30 mouse cellular contexts compared by ENCODE assay signal in genomic region chr8:9879921-9880320, GRCm38 (mm10). TPM values are rescaled to one million over a fixed set of nuclear protein-coding genes. Genes with fewer than 3 reads are reported as not detected.
DNase-seq lines count a peak whose midpoint lies in the region; ATAC-seq and TF ChIP-seq lines count a peak whose summit lies in the region.
"Had no signal": no experiment of that assay in that cellular context is flagged by ENCODE, and none has a peak within 500 bp of the region (broad histone marks: within the 10 kb centered on the region; RNA-seq: fewer than 3 reads in every experiment).

No protein-coding gene starts in this region.

- 58% methylated on average over 4 of the region's 4 CpGs for WGBS in embryonic facial prominence, embryonic 14.5 days
- 87% methylated on average over 4 of the region's 4 CpGs for WGBS in embryonic facial prominence, embryonic 10.5 days
- WGBS in kidney, embryonic 16.5 days = 43% methylated on average over 4 of the region's 4 CpGs
- WGBS in limb, embryonic 14.5 days = 44% methylated on average over 4 of the region's 4 CpGs
- WGBS in limb, embryonic 10.5 days = 86% methylated on average over 4 of the region's 4 CpGs

- no peaks in the 10 kb centered on the region for H3K27me3 ChIP-seq in embryonic facial prominence, embryonic 14.5 days (replicated peaks; ENCODE audit: control insufficient read depth, insufficient read depth, low read length)
- H3K27me3 ChIP-seq in embryonic facial prominence, embryonic 10.5 days (replicated peaks; ENCODE audit: low read depth, poor library complexity, severe bottlenecking) = no peaks in the 10 kb centered on the region
- no peaks in the 10 kb centered on the region for H3K27me3 ChIP-seq in kidney, embryonic 16.5 days (ENCODE audit: insufficient read depth, low read length)
- no peaks in the 10 kb centered on the region for H3K27me3 ChIP-seq in limb, embryonic 14.5 days (ENCODE audit: control insufficient read depth, insufficient read depth, low read length)
- H3K27me3 ChIP-seq in limb, embryonic 10.5 days (ENCODE audit: low read depth, poor library complexity, severe bottlenecking) = no peaks in the 10 kb centered on the region
- H3K27me3 ChIP-seq: embryonic facial prominence, embryonic 13.5 days; forebrain, embryonic 15.5 days; limb, embryonic 13.5 days; liver, embryonic 13.5 days; megakaryocyte, embryonic 14.5 days had no signal

- TF ChIP-seq POLR2A in limb, embryonic 14.5 days (IDR thresholded peaks at IDR 0.05; ENCODE audit: borderline replicate concordance, extremely low read depth, insufficient read depth, insufficient read length) = no peak
- TF ChIP-seq POLR2A in brain, embryonic 14.5 days (IDR thresholded peaks at IDR 0.05; ENCODE audit: borderline replicate concordance, extremely low read depth, insufficient read depth, insufficient read length, poor library complexity, severe bottlenecking) = no peak

- no peak overlapping the region for H3K4me3 ChIP-seq in embryonic facial prominence, embryonic 14.5 days (ENCODE audit: low read depth, low read length)
- H3K4me3 ChIP-seq in embryonic facial prominence, embryonic 10.5 days = no peak overlapping the region
- no peak overlapping the region for H3K4me3 ChIP-seq in kidney, embryonic 16.5 days (ENCODE audit: low read length)
- H3K4me3 ChIP-seq in limb, embryonic 14.5 days (replicated peaks; ENCODE audit: low read length) = no peak overlapping the region
- H3K4me3 ChIP-seq in limb, embryonic 10.5 days = no peak overlapping the region
- H3K4me3 ChIP-seq: embryonic facial prominence, embryonic 13.5 days; forebrain, embryonic 15.5 days; limb, embryonic 13.5 days; liver, embryonic 13.5 days; megakaryocyte, embryonic 14.5 days had no signal

- intact Hi-C loops in gastrocnemius, postnatal 36 days (cut with DNase I) = no loop called here

- H3K4me1 ChIP-seq in embryonic facial prominence, embryonic 14.5 days (ENCODE audit: control insufficient read depth, insufficient read depth, low read length) = no peaks in the 10 kb centered on the region
- H3K4me1 ChIP-seq in embryonic facial prominence, embryonic 10.5 days = no peaks in the 10 kb centered on the region
- no peaks in the 10 kb centered on the region for H3K4me1 ChIP-seq in kidney, embryonic 16.5 days (ENCODE audit: insufficient read depth, low read length)
- no peaks in the 10 kb centered on the region for H3K4me1 ChIP-seq in limb, embryonic 14.5 days (ENCODE audit: control insufficient read depth, insufficient read depth, low read length)
- H3K4me1 ChIP-seq in limb, embryonic 10.5 days = peaks cover 15% of the 10 kb centered on the region
- H3K4me1 ChIP-seq: liver, embryonic 13.5 days; megakaryocyte, embryonic 14.5 days had no signal

- ATAC-seq in embryonic facial prominence, embryonic 14.5 days (ENCODE audit: low read depth) = no peak
- ATAC-seq in kidney, embryonic 16.5 days (ENCODE audit: low FRiP score, low TSS enrichment) = no peak
- peak; percentile 63 for ATAC-seq in limb, embryonic 14.5 days (ENCODE audit: low FRiP score, low read depth)
- ATAC-seq: CD4-positive, CD25-positive, alpha-beta regulatory T cell, adult 4 months; forebrain, embryonic 15.5 days had no signal

- peak; percentile 41 for DNase-seq in embryonic facial prominence, embryonic 14.5 days (ENCODE audit: low spot score)
- no peak for DNase-seq in embryonic facial prominence, embryonic 10.5 days (ENCODE audit: low spot score)
- DNase-seq in kidney, postnatal 10 days = peak; percentile 11
- DNase-seq in limb, embryonic 14.5 days (ENCODE audit: low spot score) = peak; percentile 44
- no peak for DNase-seq in limb, embryonic 10.5 days (ENCODE audit: low spot score)
- peak; percentile 45 for DNase-seq in brain, embryonic 14.5 days (ENCODE audit: low read depth)
- DNase-seq in gastrocnemius, postnatal 36 days = no peak
- DNase-seq: adrenal gland, postnatal 14 days; cerebellum, postnatal 25 days; gastrocnemius, postnatal 10 days; heart, adult 11 months; kidney, adult 9 months; liver, embryonic 13.5 days; lung, adult 2 months; lung, postnatal 36 days; midbrain, embryonic 14.5 days; spleen, adult 18-20 months had no signal

- no peak for TF ChIP-seq CTCF in brain, embryonic 14.5 days (IDR thresholded peaks at IDR 0.05; ENCODE audit: borderline replicate concordance, extremely low read depth, insufficient read depth, insufficient read length)

- H3K9ac ChIP-seq in embryonic facial prominence, embryonic 14.5 days (ENCODE audit: low read depth, low read length) = no peak overlapping the region
- no peak overlapping the region for H3K9ac ChIP-seq in kidney, embryonic 16.5 days (replicated peaks; ENCODE audit: low read length)
- no peak overlapping the region for H3K9ac ChIP-seq in limb, embryonic 14.5 days (ENCODE audit: low read depth, low read length, severe bottlenecking)
- H3K9ac ChIP-seq: embryonic facial prominence, embryonic 13.5 days; forebrain, embryonic 15.5 days; limb, embryonic 13.5 days; liver, embryonic 13.5 days had no signal

- H3K36me3 ChIP-seq in embryonic facial prominence, embryonic 14.5 days (ENCODE audit: control insufficient read depth, insufficient read depth, low read length) = no peaks in the 10 kb centered on the region
- no peaks in the 10 kb centered on the region for H3K36me3 ChIP-seq in embryonic facial prominence, embryonic 10.5 days (replicated peaks)
- no peaks in the 10 kb centered on the region for H3K36me3 ChIP-seq in kidney, embryonic 16.5 days (ENCODE audit: insufficient read depth, low read length)
- no peaks in the 10 kb centered on the region for H3K36me3 ChIP-seq in limb, embryonic 14.5 days (ENCODE audit: control insufficient read depth, insufficient read depth, low read length)
- H3K36me3 ChIP-seq in limb, embryonic 10.5 days = no peaks in the 10 kb centered on the region
- H3K36me3 ChIP-seq: embryonic facial prominence, embryonic 13.5 days; forebrain, embryonic 15.5 days; limb, embryonic 13.5 days; liver, embryonic 13.5 days had no signal

- H3K9me3 ChIP-seq in embryonic facial prominence, embryonic 14.5 days (ENCODE audit: control insufficient read depth, low read length) = no peaks in the 10 kb centered on the region
- no peaks in the 10 kb centered on the region for H3K9me3 ChIP-seq in embryonic facial prominence, embryonic 10.5 days
- H3K9me3 ChIP-seq in kidney, embryonic 16.5 days (ENCODE audit: low read length) = no peaks in the 10 kb centered on the region
- no peaks in the 10 kb centered on the region for H3K9me3 ChIP-seq in limb, embryonic 14.5 days (ENCODE audit: control insufficient read depth, low read length)
- no peaks in the 10 kb centered on the region for H3K9me3 ChIP-seq in limb, embryonic 10.5 days (replicated peaks)
- H3K9me3 ChIP-seq: embryonic facial prominence, embryonic 13.5 days; forebrain, embryonic 15.5 days; limb, embryonic 13.5 days; liver, embryonic 13.5 days had no signal

- no peak overlapping the region for H3K27ac ChIP-seq in embryonic facial prominence, embryonic 14.5 days (replicated peaks; ENCODE audit: low read depth, low read length)
- H3K27ac ChIP-seq in embryonic facial prominence, embryonic 10.5 days (replicated peaks) = no peak overlapping the region
- no peak overlapping the region for H3K27ac ChIP-seq in kidney, embryonic 16.5 days (ENCODE audit: low read length)
- H3K27ac ChIP-seq in limb, embryonic 14.5 days (replicated peaks; ENCODE audit: low read depth, low read length) = no peak overlapping the region
- H3K27ac ChIP-seq in limb, embryonic 10.5 days = no peak overlapping the region
- H3K27ac ChIP-seq: embryonic facial prominence, embryonic 13.5 days; forebrain, embryonic 15.5 days; liver, embryonic 13.5 days had no signal

- H3K4me2 ChIP-seq in embryonic facial prominence, embryonic 14.5 days (ENCODE audit: low read depth, low read length) = no peak overlapping the region
- H3K4me2 ChIP-seq in kidney, embryonic 16.5 days (replicated peaks; ENCODE audit: low read depth, low read length) = no peak overlapping the region
- H3K4me2 ChIP-seq in limb, embryonic 14.5 days (replicated peaks; ENCODE audit: low read depth, low read length, severe bottlenecking) = no peak overlapping the region
- H3K4me2 ChIP-seq: embryonic facial prominence, embryonic 13.5 days; forebrain, embryonic 15.5 days; heart, embryonic 11.5 days; limb, embryonic 13.5 days; liver, embryonic 13.5 days had no signal

RNA-seq across cellular contexts. Expression of gene Gm10217, which starts 15.9 kb away (rescaled TPM):
- not detected in 2 replicates for polyA plus RNA-seq in embryonic facial prominence, embryonic 14.5 days (2014; fragmentation: Nextera tagmentation; extraction: Ambion mirVana)
- polyA plus RNA-seq in embryonic facial prominence, embryonic 10.5 days (2016; fragmentation: Nextera tagmentation; extraction: Ambion mirVana) = not detected in 2 replicates
- not detected in 2 replicates for polyA plus RNA-seq in kidney, embryonic 16.5 days (2015; fragmentation: Nextera tagmentation; extraction: Ambion mirVana)
- not detected in 2 replicates for polyA plus RNA-seq in limb, embryonic 14.5 days (2012; rRNA removed)
- polyA plus RNA-seq in limb, embryonic 14.5 days (2014; fragmentation: Nextera tagmentation; extraction: Ambion mirVana) = not detected in 2 replicates
- polyA plus RNA-seq in limb, embryonic 10.5 days (2016; fragmentation: Nextera tagmentation; extraction: Ambion mirVana) = not detected in 2 replicates
- polyA plus RNA-seq in brain, embryonic 14.5 days (2012; rRNA removed) = not detected in 2 replicates
- total RNA-seq in gastrocnemius, postnatal 36 days (2021) = not detected
- total RNA-seq: adrenal gland, postnatal 14 days; gastrocnemius, postnatal 10 days; hematopoietic stem cell, adult 5-6 weeks had no signal
- polyA plus RNA-seq: CD4-positive, CD25-positive, alpha-beta regulatory T cell, adult 4 months; embryonic facial prominence, embryonic 13.5 days; forebrain, embryonic 15.5 days; heart, embryonic 11.5 days; heart, postnatal 0 days; intestine, embryonic 14.5 days; large intestine, adult 2 months; limb, embryonic 13.5 days; liver, embryonic 13.5 days; lung, adult 2 months; midbrain, embryonic 14.5 days; neural tube, embryonic 14.5 days; thymus, postnatal 0 days had no signal

Comparison
In these comparisons a context has a peak if more than half of its experiments do, and no peak if none do; other contexts are left out.
1. DNase-seq: peak in embryonic facial prominence, embryonic 14.5 days (single experiment), kidney, postnatal 10 days (single experiment), limb, embryonic 14.5 days (single experiment) and brain, embryonic 14.5 days (single experiment); none in embryonic facial prominence, embryonic 10.5 days (single experiment), limb, embryonic 10.5 days (single experiment) and gastrocnemius, postnatal 36 days (0 of 2).